Mouse (Mus musculus): ENCODE results near the gene 4930470P17Rik.

DNA sequence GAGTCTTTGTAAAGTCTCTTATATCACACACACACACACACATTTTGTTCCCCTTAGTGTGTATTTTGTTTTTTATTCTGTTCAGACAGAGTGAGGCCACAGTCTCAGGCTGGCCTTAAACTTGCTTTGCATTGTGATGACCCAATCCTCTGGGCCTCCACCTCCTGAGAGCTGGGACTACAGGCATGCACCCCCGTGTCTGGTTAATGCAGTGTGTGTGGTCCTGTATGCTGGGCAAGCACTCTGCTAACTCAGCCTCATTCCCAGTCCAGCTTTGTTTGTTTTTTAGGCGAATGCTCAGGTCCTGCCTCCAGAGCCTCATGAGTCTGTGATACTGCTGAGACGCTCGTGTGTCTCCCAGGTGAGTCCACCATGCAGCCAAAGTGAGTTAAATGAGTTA lies 53.8 kb downstream of the 4930470P17Rik start:
- TF ChIP-seq ZC3H11A (IDR thresholded peaks at IDR 0.05; ENCODE audit: low read depth, low read length) (no peak), GABPA (IDR thresholded peaks at IDR 0.05; ENCODE audit: insufficient replicate concordance, low read depth, low read length) (no peak), CTCF (conservative IDR thresholded peaks at IDR 0.05 in 1 of 2, IDR thresholded peaks at IDR 0.05 in 1 of 2; ENCODE audit: low read depth in 2 of 2, low read length in 2 of 2) (no peak), HCFC1 (IDR thresholded peaks at IDR 0.05; ENCODE audit: low read depth, low read length) (no peak), E2F4 (IDR thresholded peaks at IDR 0.05; ENCODE audit: insufficient replicate concordance, low read depth, low read length) (no peak), NRF1 (IDR thresholded peaks at IDR 0.05; ENCODE audit: low read depth, low read length) (no peak)

All from CH12.LX (cell line).